Comparison of ENCODE assay signal across 25 mouse cellular contexts in genomic region chr8:86366636-86367035, GRCm38 (mm10).
"Had no signal": no experiment of that assay in that cellular context is flagged by ENCODE, and none has a peak within 500 bp of the region (broad histone marks: within the 10 kb centered on the region; RNA-seq: fewer than 3 reads in every experiment).

No protein-coding gene starts in this region.

- H3K9me3 ChIP-seq: heart, embryonic 12.5 days; hindbrain, embryonic 10.5 days; intestine, embryonic 15.5 days; limb, embryonic 10.5 days; liver, embryonic 13.5 days had no signal

- H3K4me1 ChIP-seq: heart, embryonic 12.5 days; hindbrain, embryonic 10.5 days; intestine, embryonic 15.5 days; limb, embryonic 10.5 days; limb, embryonic 12.5 days; liver, embryonic 13.5 days had no signal

- H3K27me3 ChIP-seq: heart, embryonic 12.5 days; intestine, embryonic 15.5 days; limb, embryonic 12.5 days; liver, embryonic 13.5 days had no signal

- ATAC-seq: hindbrain, embryonic 16.5 days; inflammation-experienced regulatory T-cells, adult 6 months; intestine, embryonic 15.5 days; intestine, postnatal 0 days had no signal

- H3K4me2 ChIP-seq: heart, embryonic 12.5 days; hindbrain, embryonic 14.5 days; intestine, embryonic 15.5 days; limb, embryonic 12.5 days; liver, embryonic 11.5 days; liver, embryonic 13.5 days had no signal

- H3K9ac ChIP-seq: heart, embryonic 12.5 days; hindbrain, embryonic 14.5 days; intestine, embryonic 15.5 days; limb, embryonic 12.5 days; liver, embryonic 13.5 days had no signal

- H3K27ac ChIP-seq: gastrocnemius, adult 2 months; heart, adult 2 months; hindbrain, embryonic 10.5 days; intestine, embryonic 15.5 days; layer of hippocampus, adult 2 months; left cerebral cortex, adult 2 months; limb, embryonic 10.5 days; limb, embryonic 12.5 days; liver, embryonic 13.5 days had no signal

- H3K4me3 ChIP-seq: gastrocnemius, adult 2 months; heart, adult 2 months; heart, embryonic 12.5 days; hindbrain, embryonic 10.5 days; intestine, embryonic 15.5 days; layer of hippocampus, adult 2 months; left cerebral cortex, adult 2 months; limb, embryonic 10.5 days; limb, embryonic 12.5 days; liver, embryonic 13.5 days had no signal

- H3K36me3 ChIP-seq: heart, embryonic 12.5 days; hindbrain, embryonic 10.5 days; intestine, embryonic 15.5 days; limb, embryonic 10.5 days; limb, embryonic 12.5 days; liver, embryonic 13.5 days had no signal

- DNase-seq: gastrocnemius, adult 2 months; gastrocnemius, postnatal 10 days; gastrocnemius, postnatal 25 days; heart, adult 2 months; heart, postnatal 10 days; heart, postnatal 4 days; kidney, adult 18-20 months; kidney, adult 8-10 months; kidney, postnatal 10 days; kidney, postnatal 25 days; kidney, postnatal 4 days; liver; liver, embryonic 13.5 days had no signal
